Mouse (Mus musculus) cerebellum, adult 9-11 months (tissue): ENCODE results near the gene Gba.
A peak's percentile ranks its signal among the peaks of the same experiment; 100 is the strongest.

Source experiments
- DNase-seq: peaks from one replicate; pipeline ENCODE4 v3.0.0; 2022

The Gba gene

DNA sequence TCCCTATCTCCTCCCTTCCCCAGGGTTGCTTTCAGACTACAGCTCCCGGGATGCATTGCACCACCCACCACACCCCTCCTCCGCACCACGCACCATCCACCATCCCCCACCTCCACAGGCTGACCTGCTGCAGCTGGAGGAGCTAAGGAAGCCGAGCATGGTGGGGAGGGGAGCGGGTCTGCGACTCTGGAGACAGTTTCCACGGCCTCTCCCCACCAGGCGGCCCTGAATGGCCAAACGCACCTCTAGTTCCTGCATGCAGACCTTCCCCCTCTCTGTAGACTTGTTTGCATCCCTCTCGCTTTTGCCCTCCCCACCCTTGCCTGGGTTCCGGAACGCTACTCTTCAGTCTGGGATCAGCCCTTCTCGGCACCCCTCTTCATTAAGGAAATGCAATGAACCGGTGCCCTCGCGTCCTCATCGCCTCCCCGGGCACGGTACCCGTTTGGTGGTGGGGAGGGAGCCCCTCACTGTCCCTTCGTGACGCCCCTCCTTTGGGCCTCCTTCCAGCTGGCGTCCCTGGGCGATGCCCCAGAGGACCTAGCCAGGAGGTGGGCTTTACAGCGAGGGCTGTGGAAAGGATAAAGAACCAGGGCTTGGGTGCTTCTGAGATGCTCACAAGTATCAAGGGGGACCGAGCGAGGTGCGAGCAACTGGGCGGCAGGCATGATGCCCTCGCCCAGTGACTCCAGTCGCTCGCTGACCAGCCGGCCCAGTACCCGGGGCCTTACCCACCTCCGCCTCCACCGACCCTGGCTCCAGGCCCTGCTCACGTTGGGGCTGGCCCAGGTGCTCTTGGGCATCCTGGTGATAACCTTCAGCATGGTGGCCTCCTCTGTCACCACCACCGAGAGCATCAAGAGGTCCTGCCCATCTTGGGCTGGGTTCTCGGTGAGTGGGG is 19.4 kb upstream of the Gba start, which contains the start of gene Fam189b:
Gene Fam189b (plus strand): TSS at position 86 of the 901 bp plus-strand sequence.
- peak; percentile 94 for DNase-seq

GRCm38 (mm10) chr3:89183959-89184315 is 18.8 kb upstream of the Gba start:
- peak; percentile 64 for DNase-seq

DNA sequence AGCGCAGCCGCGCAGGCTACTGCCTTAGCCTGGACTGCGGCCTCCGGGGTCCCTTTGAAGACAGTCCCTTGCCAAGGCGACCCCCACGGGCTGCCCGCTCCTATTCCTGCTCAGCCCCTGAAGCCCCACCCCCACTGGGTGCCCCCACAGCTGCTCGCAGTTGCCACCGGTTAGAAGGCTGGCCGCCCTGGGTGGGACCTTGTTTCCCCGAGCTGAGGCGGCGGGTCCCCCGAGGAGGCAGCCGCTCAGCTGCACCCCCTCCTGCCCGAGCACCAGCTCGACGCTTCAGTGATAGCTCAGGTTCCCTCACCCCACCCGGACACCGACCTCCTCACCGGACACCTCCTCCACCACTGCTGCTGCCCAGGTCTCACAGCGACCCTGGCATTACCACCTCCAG is 15.5 kb upstream of the Gba start:
- peak; percentile 42 for DNase-seq

DNA sequence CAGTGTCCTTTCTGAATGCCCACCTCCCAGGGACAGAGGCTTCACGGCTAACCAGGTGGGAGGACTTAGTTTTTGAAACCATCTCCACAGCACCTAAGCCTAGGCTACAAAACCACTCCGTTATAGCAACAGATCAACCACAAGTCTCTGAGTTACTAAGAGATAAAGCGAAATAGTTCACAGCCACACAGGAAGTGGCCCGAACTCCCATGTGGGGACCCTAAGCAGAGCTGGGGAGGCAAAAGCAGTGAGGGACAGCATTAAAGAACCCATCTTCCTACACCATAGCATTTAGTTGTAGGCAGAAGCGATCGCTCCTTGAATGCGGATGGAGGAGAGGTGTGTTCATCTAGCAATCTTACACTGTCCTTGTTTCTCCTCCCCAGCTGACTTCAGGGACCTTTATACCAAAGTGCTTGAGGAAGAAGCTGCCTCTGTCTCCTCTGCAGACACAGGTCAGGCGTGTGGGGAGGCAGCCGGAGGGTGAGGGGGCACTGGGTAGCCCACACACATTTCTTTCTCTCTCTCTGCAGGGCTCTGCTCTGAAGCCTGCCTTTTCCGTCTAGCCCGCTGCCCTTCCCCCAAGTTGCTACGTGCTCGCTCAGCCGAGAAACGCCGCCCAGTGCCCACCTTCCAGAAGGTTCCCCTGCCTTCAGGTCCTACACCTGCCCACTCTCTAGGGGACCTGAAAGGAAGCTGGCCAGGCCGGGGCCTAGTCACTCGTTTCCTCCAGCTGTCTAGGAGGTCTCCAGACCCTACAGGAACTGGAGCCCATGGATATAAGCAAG is 14.8 kb upstream of the Gba start:
- DNase-seq: peak; percentile 19

GRCm38 (mm10) chr3:89188478-89188875 is 14.3 kb upstream of the Gba start:
- DNase-seq: no peak

- no peak for DNase-seq
Measured at GRCm38 (mm10) chr3:89190436-89190835, 12.3 kb upstream of the Gba start.

DNA sequence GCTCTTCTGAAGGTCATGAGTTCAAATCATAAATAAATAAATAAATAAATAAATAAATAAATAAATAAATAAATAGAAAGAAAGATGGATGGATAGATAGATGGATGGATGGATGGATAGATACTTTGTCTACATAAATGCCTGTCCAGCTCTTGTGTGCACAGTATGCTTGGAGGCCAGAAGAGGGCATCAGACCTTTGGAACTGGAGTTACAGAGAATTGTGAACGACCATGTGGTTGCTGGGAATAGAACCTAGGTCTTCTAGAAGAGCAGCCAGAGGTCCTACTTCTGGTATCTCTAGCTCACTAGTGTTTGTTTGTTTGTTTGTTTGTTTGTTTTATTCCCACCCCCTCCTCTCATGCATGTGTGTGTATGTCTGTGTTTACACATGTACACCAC is 9.4 kb upstream of the Gba start:
- no peak for DNase-seq

DNA sequence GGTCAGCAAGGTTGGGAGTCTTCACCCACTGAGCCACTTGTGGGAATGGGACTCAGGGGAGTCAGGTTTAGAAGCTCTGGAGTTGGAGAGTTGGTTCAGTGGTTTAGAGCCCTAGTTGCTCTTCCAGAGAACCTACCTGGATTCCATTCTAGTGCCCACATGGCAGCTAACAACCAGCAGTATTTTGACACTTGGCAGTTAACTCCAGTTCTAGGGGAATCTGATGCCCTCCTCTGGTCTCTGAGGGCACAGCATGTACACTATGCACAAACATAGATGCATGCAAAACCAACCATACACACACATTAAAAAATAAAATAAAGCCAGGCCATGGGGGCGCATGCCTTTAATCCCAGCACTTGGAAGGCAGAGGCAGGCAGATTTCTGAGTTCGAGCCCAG is 8.9 kb upstream of the Gba start:
- no peak for DNase-seq

DNA sequence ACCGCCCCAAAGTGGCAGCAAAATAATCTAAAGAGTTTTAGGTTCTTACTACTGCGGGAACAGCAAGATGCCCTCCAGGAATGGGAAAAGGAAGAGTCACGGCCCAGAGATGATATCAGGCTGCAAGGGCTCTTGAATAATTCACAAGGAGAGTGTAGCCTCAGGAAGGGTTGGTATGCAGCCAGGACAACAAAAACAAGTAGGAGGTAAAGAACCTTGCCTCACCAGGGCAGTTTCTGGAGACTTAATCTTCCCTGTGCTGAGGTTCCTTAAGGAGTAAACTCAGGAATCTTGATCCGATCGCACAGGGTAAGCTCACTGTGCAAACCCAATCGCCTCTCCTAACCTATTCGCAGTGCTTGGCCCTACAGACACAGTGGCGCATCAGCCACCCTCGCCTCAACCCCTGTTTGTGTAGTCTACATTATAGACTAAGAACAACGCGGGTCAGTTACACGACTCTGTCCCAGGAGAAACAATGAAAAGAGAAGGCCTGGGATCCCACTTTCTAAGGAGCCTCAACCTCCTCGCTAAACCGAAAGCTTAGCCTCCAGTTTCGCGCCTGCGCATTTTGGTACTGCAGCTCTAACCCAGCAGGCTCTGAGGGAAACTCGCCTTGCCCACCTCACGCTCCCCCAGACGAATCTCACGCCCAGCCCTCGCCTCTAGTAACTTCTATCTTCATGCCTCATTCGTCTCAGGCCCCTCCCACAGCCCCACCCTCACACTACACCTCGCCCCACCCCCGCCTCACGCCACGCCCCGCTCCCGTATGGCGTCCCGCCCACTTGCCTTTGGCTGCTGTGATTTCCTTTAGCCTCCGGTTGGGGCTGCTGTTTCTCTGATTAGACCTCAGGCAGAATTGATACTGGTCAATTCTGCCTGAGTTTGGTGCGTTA is 6.5 kb upstream of the Gba start:
- DNase-seq: peak; percentile 85

DNA sequence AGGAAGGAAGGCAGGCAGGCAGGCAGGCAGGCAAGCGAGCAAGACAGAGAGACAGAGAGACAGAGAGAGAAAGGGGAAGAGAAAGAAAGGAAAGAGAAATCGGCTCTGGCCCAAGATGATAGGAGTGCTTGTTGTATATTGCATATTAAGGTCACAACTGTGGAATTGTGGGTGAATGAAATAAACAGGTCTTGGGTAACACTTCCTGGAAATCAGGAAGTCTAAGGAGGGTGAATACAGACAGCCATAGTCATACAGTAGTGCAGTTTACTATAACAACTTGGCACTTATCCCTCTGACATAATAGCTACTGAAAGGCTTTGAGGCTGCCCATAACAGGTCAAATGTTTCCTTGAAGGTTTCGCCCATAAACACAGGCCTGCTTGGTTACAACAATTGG is 2.9 kb upstream of the Gba start:
- no peak for DNase-seq

DNA sequence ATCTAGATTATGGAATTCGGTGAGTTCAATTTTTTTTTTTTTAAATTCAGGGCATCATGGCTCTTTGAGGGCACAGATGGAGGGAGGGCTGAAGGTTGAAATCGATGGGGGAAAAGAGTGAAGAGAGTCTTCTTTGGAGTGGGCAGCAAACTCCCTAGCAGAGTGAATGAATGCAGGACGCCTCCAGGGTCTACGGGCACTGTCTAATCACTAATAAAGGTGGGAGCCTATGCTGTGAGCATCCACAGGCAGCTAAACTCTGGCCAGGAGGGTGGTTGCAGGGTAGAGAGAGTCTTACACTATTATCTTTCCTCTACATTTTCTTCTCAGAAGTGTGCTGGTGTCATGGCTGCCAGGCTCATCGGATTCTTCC is 400 bp downstream of the Gba start:
- no peak for DNase-seq

DNA sequence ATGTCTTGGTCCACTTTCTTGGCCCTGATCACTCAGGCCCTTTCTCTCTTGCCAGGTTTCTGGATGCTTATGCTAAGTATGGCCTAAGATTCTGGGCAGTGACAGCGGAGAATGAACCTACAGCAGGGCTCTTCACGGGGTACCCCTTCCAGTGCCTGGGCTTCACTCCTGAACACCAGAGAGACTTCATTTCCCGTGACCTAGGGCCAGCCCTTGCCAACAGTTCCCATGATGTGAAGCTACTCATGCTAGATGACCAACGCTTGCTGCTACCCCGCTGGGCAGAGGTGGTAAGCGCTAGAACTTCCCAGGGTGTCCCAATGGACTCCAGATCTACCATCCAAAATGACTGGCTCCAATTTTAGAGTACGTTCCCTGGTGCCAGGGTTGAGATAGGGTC is 3.4 kb downstream of the Gba start:
- peak; percentile 19 for DNase-seq

GRCm38 (mm10) chr3:89206695-89207094 is 4.0 kb downstream of the Gba start:
- no peak for DNase-seq

GRCm38 (mm10) chr3:89208075-89208657 is 5.4 kb downstream of the Gba start:
- DNase-seq: peak; percentile 28

DNA sequence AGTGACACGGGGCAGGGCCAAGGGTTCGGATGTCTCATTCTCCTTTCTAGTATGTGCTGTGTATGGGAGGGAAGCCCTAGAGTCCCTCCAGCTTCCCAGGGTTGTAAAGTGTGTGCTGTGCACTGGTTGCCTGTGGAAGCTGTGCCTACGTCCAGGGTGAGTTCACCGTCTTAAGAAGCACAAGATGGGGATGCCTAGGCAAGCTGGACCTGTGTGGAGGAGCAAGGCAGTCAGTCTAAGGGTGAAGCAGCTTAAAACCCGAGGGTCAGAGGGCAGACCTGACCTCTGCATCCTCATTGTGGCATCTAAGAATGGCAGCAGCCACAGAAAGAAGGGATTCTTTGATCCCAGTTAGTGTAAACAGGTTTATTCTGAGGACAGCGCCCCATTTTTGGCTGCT is 6.0 kb downstream of the Gba start:
- DNase-seq: no peak

- peak; percentile 16 for DNase-seq
Measured at GRCm38 (mm10) chr3:89209731-89210130, 7.0 kb downstream of the Gba start.

GRCm38 (mm10) chr3:89210162-89210561 is 7.4 kb downstream of the Gba start:
- peak; percentile 30 for DNase-seq

DNA sequence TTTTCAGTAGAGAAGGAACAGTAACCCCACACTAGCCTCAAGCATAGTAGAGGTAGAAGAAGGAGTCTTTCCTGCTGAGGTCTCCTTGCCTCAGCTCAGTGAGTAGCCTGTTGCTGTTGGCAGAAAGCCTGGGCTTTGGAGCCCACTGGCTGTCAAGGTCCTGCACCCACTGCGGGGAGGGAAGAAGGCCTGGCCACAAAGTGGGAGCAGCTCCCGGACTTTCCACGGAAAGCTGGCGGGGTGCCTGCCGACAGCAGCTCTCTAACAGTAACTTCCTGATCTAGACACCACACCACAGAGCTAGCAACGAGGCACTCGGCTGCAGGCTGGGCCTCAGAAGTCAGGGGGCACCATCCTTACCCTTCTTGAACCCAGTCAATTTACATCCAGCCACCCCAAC is 8.0 kb downstream of the Gba start:
- DNase-seq: peak; percentile 47

DNA sequence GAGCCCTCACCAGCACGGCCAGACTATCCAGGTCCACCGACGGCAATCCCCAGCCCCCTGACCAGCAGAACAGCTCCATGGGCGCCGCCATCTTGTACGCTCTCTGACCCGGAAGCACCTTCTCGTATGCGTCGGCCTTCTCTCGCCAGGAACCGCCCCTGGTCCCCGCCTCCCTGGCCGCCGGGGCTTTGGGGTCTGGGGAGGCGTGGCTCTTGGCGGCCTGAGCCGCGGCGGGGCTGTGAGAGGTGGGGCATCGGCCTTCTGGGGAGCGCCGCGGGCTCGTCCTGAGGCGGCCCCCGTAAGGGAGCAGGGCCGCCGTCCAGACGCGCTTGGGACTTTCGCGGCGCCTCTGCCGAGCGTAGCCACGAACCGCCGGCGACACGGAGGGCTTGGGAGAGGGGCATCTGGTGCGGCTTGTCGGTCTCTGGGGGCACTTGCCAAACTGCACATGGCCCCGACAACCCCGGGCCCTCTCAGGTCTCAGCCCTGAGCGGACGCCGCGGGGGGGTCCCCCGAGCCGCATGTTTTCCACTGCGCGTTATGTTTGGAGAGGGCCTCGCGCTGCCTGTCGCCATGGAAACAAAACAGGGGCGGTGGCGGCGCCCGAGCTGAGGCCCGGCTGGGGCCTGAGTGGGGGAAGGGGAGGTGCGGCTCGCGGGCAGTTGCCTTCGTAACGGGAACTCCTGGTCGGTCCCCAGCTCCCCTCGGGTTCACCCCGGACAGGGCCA is 11.2 kb downstream of the Gba start:
- DNase-seq: peak; percentile 89

DNA sequence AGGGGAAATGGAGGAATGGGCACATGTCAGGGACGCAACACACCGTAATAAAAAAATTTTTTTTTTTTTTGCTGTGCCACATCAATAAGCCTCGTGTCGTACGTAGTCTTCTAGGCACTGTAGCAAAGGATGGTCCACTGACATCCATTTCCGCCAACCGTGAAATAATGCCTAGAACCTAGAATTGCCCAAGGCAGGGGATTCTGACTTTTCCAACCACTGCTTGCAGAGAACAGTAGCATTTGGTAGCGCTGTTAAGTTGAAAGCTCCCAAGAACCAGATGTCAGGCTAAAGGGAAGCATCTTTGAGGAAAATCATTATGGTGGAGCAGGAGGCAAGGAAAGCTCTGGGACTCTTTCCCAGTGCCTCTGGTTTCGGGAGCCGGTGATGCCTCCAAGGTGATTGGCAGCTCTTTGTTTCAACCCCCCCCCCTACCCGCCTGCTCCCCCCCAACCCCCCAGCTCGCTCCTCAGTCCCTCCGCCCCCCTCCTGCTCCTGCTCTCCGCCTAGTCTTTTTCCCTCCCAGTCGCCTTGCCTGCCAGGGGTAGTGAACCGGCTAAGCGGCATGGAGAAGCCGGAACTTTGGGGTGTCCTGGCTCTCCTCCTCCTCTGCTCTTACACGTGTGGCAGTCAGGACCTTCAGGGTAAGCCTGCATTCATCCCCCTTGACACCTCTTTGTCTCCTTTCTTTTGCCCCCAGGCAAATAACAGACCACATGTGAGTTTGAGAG is 12.1 kb downstream of the Gba start, which contains the start of gene Thbs3:
Gene Thbs3 (plus strand): TSS at position 500 of the 731 bp plus-strand sequence.
- DNase-seq: no peak

GRCm38 (mm10) chr3:89215853-89216252 is 13.1 kb downstream of the Gba start:
- peak; percentile 83 for DNase-seq
